Mouse (Mus musculus) erythroblast, embryonic 14.5 days (primary cell): ENCODE measurements around the gene Slc48a1. TPM values are rescaled to one million over a fixed set of nuclear protein-coding genes. Genes with fewer than 3 reads are reported as not detected.

Source experiments
- H3K27me3 ChIP-seq: 2 replicates; pipeline ENCODE4 v1.6.1; 2012; ENCODE audit warnings: inconsistent platforms; ENCODE audit not compliant: control insufficient read depth
- H3K36me3 ChIP-seq: 2 replicates; pipeline ENCODE4 v1.6.1; 2012; ENCODE audit warnings: mild to moderate bottlenecking, inconsistent platforms; ENCODE audit not compliant: control insufficient read depth
- H3K4me1 ChIP-seq: 2 replicates; pipeline ENCODE4 v1.6.1; 2012; ENCODE audit warnings: inconsistent platforms; ENCODE audit not compliant: control insufficient read depth
- H3K4me3 ChIP-seq: replicated peaks from 2 replicates; pipeline ENCODE3; 2012; ENCODE audit warnings: moderate library complexity, mild to moderate bottlenecking, inconsistent platforms
- H3K9me3 ChIP-seq: 2 replicates; pipeline ENCODE4 v1.6.1; 2012; ENCODE audit warnings: low read length, inconsistent platforms, mixed read lengths; ENCODE audit not compliant: control insufficient read depth
- GATA1 ChIP-seq: IDR thresholded peaks from 2 replicates; pipeline ENCODE4 v1.6.1; 2012; ENCODE audit warnings: low read length, inconsistent platforms, mixed read lengths
- TAL1 ChIP-seq: IDR thresholded peaks from 3 replicates; pipeline ENCODE4 v1.6.1; 2012; ENCODE audit warnings: low read length, inconsistent platforms, mixed read lengths
- polyA plus RNA-seq: library from polyadenylated mRNA; stranded (reverse); fragments of >175 nt; gene quantifications from 2 replicates; pipeline ENCODE4 v1.2.3, GENCODE M21; 2012

Gene Slc48a1
- polyA plus RNA-seq, 1 experiment, result 32.7 TPM

DNA sequence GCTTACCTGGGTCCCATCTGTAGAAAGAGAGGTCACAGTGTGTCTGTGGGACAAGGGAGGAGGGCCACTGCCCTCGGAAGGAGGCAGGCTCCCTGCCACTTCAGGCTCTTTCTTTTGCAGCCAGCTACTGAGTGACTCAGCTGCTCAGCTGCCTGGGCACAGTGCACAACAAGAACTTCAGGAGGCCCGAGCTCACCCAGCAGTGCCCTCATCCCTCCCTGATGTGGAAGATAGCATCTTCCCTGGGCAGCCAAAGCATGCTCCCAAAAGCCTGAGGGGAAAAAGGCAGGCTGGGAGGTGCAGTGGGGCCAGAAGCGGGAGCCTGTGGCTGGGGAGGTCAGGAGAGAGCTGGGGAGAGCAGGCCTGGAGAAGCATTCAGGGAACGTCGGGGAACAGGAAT lies 36.4 kb downstream of the Slc48a1 start:
- Histone ChIP-seq H3K4me3 (no peak overlapping the region), H3K27me3 (no peaks in the 10 kb centered on the region), H3K36me3 (peaks cover 8% of the 10 kb centered on the region), H3K4me1 (peaks cover 14% of the 10 kb centered on the region), H3K9me3 (no peaks in the 10 kb centered on the region)
- no peak for TF ChIP-seq TAL1
- TF ChIP-seq GATA1, result no peak

DNA sequence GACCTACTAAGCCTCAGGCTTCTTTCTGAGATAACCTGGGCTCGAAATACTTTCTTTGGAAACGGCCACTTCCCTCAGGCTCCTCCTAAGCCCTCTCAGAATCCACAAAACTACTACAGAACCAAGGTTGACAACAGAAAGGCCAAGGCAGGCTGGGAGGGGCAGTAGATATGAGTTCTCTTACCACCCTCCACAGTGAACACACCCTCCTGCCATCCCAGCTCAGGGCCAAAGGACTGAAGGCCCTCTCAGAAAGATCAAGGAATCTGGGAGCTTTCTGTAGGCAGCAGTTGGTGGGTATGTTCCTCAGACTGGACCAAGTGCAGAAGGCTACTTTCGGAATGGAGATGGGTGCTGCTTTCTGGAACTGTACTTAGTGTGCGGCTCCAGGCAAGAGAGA lies 36.9 kb downstream of the Slc48a1 start:
- H3K36me3 ChIP-seq, result peaks cover 8% of the 10 kb centered on the region

DNA sequence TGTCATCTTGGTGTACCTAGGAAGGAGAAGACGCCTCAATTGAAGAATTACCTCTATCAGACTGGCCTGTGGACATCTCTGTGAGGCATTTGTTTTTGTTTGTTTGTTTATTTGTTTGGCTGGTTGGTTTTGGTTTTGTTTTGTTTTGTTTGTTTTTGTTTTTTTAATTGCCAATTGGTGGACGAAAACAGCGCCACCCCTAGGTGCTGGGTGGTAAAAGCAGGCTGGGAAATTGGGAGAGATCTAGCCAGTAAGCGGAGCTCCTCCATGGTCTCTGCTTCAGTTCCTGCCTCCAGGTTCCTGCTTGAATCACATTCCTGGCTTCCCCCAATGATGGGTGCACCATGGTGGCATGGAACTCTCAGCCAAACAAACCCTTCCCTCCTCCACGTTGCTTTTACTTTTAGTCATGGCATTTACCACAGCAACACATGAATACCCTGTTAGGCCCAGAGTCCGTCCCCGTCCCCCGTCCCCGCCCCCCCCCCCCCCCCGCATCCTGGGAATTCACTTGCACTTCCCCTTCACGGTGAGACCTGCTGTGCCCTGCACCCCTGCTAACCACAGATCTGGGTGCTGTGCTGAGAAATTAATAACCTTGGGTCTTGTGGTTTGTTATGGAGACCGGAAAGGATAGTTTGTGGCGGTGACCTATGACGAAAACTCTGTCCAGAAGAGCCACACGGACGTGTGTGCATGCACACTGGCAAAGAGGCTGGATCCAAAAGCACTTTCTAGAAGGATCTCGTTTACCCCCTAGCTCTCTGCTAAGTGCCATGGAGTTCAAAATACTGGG lies 38.1 kb downstream of the Slc48a1 start:
- Histone ChIP-seq H3K4me1 (peaks cover 14% of the 10 kb centered on the region), H3K4me3 (no peak overlapping the region), H3K36me3 (peaks cover under 1% of the 10 kb centered on the region; the same call in 1 of the 2 replicates)

More for the DNA sequence above, 36.9 kb downstream of the Slc48a1 start:
- peaks cover 14% of the 10 kb centered on the region for H3K4me1 ChIP-seq
- H3K27me3 ChIP-seq, result no peaks in the 10 kb centered on the region
- no peak overlapping the region for H3K4me3 ChIP-seq
- no peaks in the 10 kb centered on the region for H3K9me3 ChIP-seq
- no peak for TF ChIP-seq GATA1
- no peak for TF ChIP-seq TAL1

DNA sequence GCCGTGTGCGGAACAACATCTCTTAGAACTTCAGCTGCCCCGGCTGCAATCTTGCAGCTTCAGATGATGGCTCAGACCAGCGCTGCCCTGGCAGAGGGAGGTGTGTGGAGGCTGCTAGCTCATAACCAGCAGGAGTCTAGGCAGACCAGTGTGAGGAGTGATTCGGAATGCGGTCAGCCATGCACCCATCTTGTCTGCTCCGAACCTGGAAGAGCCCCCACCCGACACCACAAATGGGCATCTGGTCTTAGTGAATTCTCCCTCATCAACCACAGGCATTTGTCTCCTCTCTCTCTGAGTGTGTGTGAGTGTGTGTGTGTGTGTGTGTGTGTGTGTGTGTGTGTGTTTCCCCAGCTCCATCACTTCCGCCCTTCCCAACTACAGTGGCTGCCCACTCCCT lies 41.6 kb downstream of the Slc48a1 start:
- H3K36me3 ChIP-seq, result no peaks in the 10 kb centered on the region
- H3K9me3 ChIP-seq, result no peaks in the 10 kb centered on the region
- no peak overlapping the region for H3K4me3 ChIP-seq
- peaks cover 27% of the 10 kb centered on the region for H3K4me1 ChIP-seq
- H3K27me3 ChIP-seq, result no peaks in the 10 kb centered on the region
- no peak for TF ChIP-seq TAL1

More for the DNA sequence above, 38.1 kb downstream of the Slc48a1 start:
- Histone ChIP-seq H3K27me3 (no peaks in the 10 kb centered on the region), H3K9me3 (no peaks in the 10 kb centered on the region)
- TF ChIP-seq TAL1, result no peak
- TF ChIP-seq GATA1, result no peak

DNA sequence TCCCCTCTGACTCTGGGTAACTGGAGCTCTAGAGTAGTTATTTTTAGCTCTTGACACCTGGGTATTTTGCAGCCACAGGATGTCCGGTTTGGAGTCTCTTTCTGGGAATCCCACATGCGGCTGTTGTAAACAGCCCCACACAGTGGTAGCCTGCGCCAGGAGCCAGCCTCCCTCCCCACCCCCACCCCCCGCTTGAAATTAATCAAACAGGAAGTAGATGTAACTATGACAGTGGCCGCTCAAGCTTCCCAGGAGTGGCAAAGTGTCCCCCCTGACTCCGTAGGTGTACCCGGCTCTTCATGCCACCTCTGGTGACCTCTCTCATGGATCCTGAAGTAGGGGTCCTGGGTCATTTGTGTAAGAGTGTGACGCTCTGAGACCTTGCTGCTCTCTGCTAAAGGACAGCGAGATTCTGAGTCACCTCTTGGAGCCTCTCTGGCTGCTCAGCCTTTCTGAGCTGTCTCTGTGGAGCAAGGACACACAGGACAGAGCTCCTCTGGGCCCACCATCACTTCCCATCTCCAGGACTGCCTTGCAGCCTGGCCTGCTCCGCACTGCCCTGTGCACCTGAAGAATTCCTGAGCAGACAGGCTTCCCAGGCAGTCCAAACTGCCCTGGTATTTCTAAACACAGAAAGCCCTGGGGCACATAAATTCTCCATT lies 43.1 kb downstream of the Slc48a1 start:
- no peak for TF ChIP-seq TAL1
- TF ChIP-seq GATA1, result no peak
- peaks cover 33% of the 10 kb centered on the region for H3K4me1 ChIP-seq
- no peaks in the 10 kb centered on the region for H3K9me3 ChIP-seq
- H3K27me3 ChIP-seq, result no peaks in the 10 kb centered on the region
- H3K4me3 ChIP-seq, result no peak overlapping the region
- no peaks in the 10 kb centered on the region for H3K36me3 ChIP-seq

DNA sequence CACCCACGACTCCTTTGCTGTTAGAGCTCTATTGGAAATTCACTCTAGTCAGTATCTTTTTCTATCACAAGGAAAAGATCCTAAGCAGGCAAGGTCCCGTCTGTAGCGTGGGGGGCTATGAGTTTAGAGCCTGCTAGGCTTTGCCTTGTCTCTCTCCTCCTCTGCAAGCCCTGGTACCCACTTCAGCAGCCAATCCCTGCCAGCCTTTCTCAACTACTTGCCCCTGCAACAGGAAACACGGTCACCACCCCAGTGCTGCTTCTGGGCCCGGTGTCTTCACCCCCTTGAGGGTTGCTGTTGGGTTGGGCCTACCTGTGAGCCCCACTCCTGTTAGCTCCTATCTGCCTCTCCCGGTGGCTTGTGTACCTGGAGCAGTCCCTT lies 43.7 kb downstream of the Slc48a1 start:
- Histone ChIP-seq H3K4me1 (peaks cover 38% of the 10 kb centered on the region), H3K36me3 (no peaks in the 10 kb centered on the region), H3K4me3 (no peak overlapping the region)

DNA sequence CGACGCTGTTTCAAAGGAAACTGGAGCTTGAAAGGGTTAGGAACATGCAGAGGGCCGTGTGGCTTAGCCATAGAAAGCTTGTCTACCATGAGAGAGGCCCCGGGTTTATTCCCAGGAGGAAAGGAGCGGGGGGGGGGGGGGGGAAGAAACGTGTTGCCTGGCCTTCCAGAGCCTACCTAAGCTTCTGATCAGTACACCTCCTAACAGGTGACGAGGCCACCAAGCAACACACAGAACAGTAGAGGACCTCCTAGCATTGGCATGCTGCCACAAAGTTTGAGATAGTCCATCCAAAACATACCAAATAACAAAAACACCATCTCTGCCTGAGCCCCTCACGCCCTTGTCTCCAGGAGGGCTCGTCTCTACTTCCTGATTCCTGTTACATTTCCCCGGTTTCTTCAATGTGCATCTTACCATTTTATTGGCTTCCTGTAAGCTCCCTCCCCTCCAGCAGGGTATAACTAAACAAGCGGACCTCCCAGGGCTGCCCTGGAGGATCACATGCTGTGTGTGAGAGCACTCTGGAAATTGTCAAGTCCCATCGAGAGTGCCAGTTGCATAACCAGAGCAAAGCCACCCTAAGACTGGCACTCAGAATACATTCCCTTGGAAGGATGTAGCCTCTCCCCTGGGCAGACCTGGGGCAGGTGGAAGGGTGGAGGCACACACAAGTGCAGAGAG lies 44.4 kb downstream of the Slc48a1 start:
- TF ChIP-seq GATA1 (no peak), TAL1 (no peak)
- no peaks in the 10 kb centered on the region for H3K36me3 ChIP-seq
- no peak overlapping the region for H3K4me3 ChIP-seq
- peaks cover 44% of the 10 kb centered on the region for H3K4me1 ChIP-seq
- no peaks in the 10 kb centered on the region for H3K27me3 ChIP-seq
- H3K9me3 ChIP-seq, result no peaks in the 10 kb centered on the region

More for the DNA sequence above, 43.7 kb downstream of the Slc48a1 start:
- Histone ChIP-seq H3K9me3 (no peaks in the 10 kb centered on the region), H3K27me3 (no peaks in the 10 kb centered on the region)
- TF ChIP-seq TAL1 (no peak), GATA1 (no peak)

DNA sequence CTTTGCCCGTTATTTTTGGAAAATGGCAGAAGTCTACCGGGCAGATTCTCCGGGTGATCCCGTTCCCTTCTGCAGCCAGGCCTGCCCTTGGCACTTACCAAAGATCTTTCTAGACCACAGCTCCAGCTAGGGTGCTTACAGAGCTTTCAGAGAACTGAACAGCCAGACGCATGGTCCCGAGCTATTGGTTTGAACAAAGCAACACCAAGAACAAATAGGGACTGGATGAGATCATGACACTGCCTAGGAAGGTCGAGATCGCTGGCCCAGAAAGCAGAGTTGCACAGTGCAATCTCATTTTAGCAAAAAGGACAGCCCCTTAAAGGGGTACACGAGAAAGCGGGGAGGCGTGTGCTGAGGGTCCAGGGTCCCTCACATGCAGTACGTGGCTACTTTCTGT lies 45.2 kb downstream of the Slc48a1 start:
- Histone ChIP-seq H3K9me3 (no peaks in the 10 kb centered on the region), H3K27me3 (no peaks in the 10 kb centered on the region), H3K4me3 (no peak overlapping the region), H3K36me3 (no peaks in the 10 kb centered on the region), H3K4me1 (peaks cover 49% of the 10 kb centered on the region)
- TF ChIP-seq GATA1 (no peak), TAL1 (no peak)

DNA sequence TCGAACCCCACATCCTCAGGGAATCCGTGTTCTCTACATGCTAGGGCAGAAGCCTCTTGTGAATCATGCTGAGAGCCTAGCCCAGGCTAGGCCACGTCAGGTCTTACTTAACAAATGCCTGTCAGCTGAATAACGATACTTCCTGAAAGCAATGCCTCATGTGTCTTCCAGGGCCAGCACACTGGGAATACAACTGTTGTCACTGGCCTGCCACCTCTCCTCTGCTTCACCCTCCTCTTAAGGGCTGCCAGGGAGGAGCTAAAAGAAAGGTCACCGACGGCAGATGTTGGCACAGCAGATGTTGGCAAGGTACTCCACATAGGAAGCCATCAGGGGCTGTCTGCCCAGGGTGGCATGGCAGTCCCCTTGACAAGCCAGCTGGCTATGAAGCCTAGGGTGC lies 45.7 kb downstream of the Slc48a1 start:
- Histone ChIP-seq H3K27me3 (no peaks in the 10 kb centered on the region), H3K9me3 (no peaks in the 10 kb centered on the region), H3K4me1 (peaks cover 54% of the 10 kb centered on the region), H3K4me3 (no peak overlapping the region), H3K36me3 (no peaks in the 10 kb centered on the region)
- TF ChIP-seq GATA1 (no peak), TAL1 (no peak)
